Mouse (Mus musculus) gastrocnemius, postnatal 25 days (tissue): ENCODE data around the gene Angptl7. TPM values are rescaled to one million over a fixed set of nuclear protein-coding genes. Genes with fewer than 3 reads are reported as not detected.

Experiments used
- DNase-seq: peaks from one replicate; pipeline ENCODE4 v3.0.0; 2022
- long read RNA-seq, 2 experiments: library from polyadenylated mRNA; stranded (forward); transcript quantifications; one replicate each; pipeline ENCODE4 v2.0.0; 2021
- total RNA-seq, 2 experiments: library from RNA; stranded (reverse); gene quantifications; 1 replicate in 1 of 2; 2 replicates in 1 of 2; pipeline ENCODE4 v1.2.3; 2021

Angptl7 gene
- 10 to 100 TPM in 1 of 2 experiments, 1 to 10 TPM in 1; 9.4 to 22.7 TPM for total RNA-seq
- long read RNA-seq, experiment 1, transcript Angptl7-201 (5 exons, 2,157 nt), result major isoform, 33 of 168 reads
- long read RNA-seq, experiment 1, partial matches to known transcripts, result 0 of 168 reads
- long read RNA-seq, experiment 1, other reads (novel, unspliced or antisense), result 135 of 168 reads
- long read RNA-seq, experiment 2, transcript Angptl7-201 (5 exons, 2,157 nt), result major isoform, 217 of 641 reads
- long read RNA-seq, experiment 2, partial matches to known transcripts, result 2 of 641 reads
- long read RNA-seq, experiment 2, other reads (novel, unspliced or antisense), result 422 of 641 reads

DNA sequence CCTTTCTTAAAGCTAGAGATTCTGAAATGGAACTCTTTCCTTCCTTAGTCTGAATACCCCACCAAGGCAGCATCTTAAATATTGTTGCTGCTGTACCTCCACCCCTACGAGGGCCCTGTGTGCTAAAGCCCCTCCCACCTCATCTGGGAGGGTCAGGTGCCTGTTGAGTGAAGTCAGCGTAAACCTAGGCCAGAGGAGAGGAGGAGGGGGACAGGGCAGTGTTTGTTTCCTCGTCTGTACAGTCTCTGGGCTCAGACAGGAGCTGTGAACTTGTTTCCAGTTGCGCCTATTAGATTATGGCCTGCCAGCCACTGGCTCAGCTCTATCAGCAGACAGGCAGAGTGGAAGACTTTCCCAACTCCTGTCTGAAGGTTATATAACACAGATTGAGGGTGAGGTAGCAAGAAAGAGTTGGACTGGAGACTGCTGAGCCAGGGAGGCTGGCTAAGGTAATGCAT is at the start of gene Angptl7:
Angptl7 (minus strand) TSS at position 51 of the 458 bp plus-strand sequence.
- peak; percentile 67 for DNase-seq

DNA sequence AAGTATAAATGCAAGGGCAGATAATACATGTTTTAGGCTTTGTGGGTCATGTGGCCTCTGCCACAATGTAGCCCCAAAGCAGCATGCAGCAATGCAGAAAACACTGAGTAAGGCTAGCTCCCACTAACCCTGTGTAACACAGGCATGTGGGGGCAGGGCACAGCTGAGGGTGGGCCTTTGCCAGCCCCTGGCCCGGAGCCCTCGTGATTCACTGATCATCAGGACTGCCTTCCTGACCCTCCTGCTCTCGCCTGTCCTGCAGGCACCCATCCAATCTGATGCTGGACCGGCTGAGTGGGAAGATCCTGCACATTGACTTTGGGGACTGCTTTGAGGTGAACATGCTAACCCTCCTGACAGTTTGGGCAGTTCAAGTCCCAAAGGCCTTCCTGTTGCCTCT is 48.8 kb upstream of the Angptl7 start:
- no peak for DNase-seq

DNA sequence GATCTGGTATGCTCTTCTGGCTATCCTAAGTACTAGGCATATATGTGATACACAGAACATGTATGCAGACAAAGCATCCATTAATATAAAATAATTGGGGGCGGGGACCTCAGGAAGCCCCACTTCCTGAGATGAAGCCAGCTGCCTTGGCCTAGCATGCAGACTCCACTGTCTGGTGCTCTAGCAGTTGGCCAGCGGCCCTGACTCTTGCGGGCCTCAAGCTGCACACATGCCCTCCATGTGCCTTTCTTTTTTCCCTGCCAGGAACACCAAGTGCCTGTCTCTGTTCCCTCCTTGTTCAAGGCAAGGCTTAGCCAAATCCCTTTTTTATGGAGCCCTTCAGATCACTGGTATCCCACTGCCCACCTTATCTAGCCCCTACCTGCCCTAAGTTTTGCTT is 35.6 kb upstream of the Angptl7 start:
- no peak for DNase-seq

DNA sequence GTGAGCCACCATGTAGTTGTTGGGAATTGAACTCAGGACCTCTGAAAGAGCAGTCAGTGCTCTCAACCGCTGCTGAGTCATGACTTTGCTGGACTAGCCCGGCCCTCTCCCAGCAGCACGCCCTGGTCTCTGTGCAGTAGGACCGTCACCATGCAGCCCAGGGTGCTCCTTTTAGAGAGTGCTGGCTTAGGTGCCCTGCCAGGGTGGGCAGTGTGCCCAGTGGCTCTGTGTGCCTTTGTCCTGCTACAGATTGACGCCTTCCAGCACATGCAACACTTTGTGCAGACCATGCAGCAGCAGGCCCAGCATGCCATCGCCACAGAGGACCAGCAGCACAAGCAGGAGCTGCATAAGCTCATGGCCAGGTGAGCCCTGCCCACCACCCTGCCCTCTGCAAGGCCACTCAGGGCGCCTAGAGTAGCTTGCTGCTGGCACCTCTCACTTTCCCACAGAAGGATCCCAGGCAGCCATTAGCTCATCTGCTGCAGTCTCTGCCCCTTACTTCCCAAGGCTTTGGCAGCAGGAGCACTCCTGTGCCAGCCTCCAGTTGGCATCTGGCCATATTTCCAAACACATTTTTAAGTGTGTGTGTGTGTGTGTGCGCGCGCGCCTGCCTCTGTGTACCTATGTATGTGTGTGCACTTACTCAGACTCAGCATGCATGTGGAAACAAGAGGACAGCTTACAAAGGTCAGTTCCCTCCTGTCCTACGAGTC is 33.5 kb upstream of the Angptl7 start:
- no peak for DNase-seq

DNA sequence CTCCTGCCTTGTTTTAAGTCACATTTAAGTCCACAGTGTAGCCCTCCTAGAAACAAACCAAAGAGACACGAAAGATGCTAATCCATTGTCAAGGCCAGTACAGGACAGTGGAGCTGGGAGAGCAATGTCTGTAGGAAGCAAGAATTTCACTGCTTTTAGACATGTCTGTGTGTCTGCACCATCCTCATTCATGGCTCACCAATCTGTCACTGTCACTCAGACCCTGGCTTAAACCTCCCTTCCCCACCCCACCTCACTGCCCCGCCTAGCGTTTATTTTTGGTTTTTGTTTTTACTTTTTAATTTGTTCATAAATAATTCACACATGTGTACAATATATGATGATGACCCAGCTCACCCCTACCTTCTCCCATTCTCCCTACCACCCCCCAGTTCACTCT is 32.3 kb upstream of the Angptl7 start:
- no peak for DNase-seq

DNA sequence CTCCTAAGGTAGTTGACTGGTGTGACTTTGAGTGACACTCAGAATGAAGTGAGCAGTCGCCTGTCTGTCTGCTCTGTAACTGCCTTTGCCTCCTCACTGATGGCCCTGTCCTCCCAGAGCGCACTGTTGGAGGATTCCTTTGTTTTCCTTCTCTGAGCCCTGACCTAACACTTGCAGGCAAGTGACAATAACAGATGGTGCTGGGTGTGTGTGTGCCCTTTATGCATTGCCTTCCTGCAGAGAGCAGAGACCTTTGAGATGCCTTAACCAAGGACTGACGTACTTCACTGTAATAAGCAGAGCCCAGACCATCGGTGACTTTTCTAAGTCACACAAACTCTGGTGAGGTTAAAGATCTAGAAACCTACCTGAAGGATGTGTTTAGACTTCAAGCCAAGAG is 31.1 kb upstream of the Angptl7 start:
- no peak for DNase-seq

DNA sequence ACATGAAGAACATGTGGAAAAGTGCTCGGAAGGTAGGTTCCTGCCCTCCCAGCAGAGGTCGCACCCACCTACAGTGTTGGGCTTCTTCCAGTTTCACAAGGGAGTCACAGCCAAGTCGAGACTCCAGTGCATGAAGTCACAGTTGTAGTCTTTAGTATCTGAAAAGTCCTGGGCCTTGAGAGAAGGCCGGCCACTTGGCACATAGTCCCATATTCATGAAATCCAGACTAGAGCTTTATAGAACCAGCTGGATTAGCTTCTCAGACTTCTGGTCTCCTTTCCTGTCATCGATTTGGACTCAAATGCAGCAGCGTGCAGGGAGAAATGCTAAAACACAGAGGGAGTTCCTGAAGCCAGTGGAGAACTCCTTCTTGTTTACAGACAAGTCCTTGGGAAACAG is 30.5 kb upstream of the Angptl7 start:
- DNase-seq, result no peak

DNA sequence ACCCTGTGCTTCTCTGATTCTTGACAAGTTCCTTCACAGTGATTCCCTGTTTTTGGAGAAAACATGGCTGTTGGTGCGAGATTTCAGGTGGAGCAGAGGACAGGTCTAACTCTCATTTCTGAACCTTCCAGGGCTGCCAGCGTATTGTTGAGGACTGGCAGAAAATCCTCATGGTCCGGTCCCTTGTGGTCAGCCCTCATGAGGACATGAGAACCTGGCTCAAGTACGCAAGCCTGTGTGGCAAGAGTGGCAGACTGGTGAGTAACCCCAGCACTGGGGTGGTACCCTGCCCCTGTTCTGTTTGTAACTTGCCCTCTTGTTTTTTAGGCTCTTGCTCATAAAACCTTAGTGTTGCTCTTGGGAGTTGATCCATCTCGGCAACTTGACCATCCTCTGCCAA is 30.1 kb upstream of the Angptl7 start:
- DNase-seq, result no peak

DNA sequence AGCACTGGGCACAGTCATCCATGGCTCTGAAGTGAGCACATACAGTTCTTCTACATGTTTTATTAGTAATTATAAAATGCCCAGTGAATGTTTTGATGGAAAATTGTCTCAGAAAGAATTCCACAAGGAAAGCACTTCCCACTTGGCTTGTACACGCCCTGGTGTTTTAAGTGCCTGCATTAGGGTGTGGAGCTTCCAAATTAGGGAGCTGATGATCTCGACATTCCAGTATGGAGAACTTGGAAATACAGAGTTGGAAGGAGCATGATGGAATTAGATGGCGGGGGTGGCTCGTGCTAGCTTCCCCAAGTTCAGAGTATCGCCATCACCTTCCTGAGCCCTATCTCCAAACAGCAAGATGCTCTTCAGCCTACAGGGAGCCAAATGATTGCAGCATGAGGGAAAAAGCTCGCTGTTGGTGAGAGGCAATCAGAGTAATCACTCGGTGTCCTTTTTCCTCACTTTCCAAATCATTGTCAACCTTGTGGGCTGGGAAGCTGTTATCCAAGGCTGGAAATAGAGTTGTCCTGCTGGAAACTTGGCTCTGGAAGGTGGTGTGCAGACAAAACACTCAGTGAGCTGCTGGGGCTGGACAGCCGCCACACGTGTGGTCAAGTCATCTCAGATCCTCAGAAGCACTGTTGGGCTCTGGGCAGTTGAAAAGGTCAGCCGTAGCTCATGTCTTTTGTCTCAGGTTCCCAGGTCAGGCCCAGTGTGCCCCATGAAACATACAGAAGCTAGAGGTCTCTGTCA is 27.1 kb upstream of the Angptl7 start:
- DNase-seq, result peak; percentile 71

DNA sequence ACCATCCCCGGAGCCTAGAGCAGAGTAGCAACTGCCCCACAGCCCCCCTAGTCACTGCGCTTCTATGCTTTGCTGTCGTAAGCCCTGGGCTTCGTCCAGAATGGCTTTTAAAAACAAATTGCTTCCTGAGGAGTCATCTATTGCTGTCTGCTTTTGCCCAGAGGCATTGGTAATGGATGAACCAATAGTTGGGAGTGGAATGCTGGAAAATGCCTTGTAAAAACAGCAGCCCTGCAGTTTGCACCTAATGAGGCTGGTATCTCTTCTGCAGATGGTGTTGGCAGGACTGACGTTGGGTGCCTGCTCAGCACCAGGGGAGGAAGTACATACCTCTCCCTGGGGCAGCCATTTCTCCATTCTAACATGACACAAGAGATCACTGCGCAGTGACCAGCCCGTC is 23.3 kb upstream of the Angptl7 start:
- peak; percentile 41 for DNase-seq

DNA sequence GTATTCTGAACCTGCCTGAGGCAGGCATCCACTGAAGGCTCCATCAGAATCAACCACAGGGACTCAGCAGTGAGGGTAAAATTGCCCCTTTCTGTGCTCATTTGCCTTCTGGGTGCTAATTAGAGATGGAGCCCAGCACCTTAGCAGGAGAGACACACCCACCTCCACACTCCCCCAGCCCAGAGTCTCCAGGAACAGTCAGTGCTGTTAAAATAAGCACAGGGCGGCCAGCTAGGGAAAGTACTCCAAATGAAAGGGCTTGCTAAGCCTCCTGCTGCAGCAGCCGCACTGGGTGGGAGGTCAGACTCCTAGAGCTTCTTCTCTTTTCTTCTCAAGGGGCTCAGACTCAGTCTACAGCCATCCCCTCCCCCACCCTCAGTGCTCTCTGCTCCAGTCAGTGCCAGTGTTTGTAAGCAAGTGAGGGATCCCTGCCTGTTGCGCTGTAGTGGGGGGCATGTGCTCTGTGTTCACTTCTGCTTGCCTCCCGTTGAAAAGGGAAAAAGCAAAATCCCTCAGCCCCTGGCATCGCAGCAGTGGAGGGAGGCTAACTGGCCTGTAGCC is 18.1 kb upstream of the Angptl7 start:
- no peak for DNase-seq

DNA sequence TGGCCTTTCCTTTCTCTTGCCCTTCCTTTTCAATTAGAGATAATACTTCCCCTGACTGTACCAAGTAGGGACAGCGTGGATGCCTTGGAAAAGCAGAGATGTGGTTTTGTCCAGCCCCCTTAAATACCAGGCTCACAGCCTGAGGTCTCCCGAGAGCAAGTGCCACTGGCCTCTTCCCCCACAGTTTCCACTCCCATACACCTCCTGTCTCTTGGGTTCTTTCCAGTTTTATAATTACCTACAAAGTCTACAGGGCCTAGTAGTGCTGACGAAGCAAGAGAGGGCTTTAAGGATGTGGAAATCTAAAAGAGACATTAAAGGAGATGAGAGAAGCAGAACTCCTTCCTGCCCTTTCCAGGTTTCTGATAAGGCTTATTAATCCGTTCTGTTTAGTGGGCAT is 17.5 kb upstream of the Angptl7 start:
- no peak for DNase-seq

DNA sequence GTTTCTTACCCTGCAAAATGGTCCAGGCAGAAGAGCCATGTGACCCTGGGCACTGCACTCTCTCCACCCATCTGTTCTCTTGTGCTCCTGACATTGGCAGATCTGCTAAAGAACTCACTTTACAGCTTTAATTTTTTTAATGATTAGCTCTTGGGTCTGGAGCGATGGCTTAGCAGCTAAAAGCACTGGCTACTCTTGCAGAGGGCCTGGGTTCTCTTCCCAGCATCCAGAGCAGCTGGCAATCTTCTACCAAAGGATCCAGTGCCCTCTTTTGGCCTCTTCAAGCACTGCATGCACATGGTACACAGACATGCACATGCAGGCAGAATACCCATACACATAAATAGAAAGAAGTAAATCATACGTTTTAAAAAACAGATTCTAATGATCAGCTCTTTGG is 15.1 kb upstream of the Angptl7 start:
- DNase-seq, result no peak

DNA sequence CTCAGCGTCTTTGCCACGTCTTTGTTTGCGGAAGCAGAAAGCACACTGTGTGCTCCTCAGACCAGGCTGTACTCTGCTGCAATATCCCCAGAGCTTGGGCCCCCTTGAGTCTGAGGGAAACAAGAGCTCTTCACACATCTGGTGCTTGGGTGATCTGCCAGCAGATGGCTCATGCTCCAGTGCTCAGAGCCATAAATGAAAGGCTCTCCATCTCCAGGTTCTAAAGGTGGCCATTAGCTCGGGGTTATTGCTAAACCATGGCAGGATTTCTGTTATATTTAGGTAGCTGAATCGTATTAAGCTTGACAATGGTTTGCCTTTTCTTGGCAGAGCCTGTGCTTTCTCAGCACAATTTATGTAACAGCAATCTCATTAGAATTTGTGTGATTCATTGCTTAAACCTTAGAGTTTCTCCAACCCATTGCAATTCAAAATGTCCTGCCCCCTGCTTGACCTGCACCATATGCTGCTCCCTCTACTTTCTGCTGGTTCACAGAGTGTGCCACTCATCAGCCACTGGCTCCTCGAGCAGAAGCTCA is 12.8 kb upstream of the Angptl7 start:
- DNase-seq, result peak; percentile 70

DNA sequence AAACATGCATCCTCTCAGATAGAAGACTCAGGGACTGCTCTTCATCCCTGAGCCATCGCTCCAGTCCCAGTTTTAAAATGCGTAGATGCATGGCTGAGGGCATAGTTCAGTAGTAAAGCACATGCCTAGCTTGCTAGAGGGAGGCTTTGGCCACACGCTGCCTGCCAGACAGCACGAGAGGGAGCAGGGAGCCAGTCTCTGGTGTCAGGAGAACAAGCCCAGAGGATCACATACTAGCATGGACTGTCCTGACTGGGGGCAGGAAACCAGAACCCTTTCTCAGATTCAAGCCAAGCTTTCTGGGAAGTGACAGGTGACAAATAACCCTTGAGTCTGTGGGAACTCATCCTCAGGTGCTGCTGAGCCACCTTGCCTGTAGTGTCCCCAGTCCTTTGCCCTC is 11.1 kb upstream of the Angptl7 start:
- peak; percentile 58 for DNase-seq

DNA sequence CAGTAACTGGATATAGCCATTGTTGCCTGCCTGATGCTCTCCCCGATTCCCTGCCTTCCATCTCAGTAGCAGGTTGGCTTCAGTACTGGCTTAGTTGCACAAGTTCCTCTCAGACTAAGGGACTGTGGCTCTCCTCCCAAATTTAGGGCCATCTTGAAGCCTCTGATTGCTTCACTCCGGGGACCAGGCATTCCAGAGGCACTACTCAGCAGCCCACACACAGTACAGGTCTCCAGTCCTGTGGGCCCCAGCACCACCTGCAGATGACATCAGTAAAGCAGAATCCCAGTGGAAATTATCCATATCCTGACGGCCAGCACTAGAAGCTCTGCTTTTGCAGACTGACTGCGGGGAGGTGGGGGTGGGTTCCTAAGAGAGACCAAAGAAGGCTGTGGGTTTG is 10.4 kb upstream of the Angptl7 start:
- DNase-seq, result peak; percentile 79

DNA sequence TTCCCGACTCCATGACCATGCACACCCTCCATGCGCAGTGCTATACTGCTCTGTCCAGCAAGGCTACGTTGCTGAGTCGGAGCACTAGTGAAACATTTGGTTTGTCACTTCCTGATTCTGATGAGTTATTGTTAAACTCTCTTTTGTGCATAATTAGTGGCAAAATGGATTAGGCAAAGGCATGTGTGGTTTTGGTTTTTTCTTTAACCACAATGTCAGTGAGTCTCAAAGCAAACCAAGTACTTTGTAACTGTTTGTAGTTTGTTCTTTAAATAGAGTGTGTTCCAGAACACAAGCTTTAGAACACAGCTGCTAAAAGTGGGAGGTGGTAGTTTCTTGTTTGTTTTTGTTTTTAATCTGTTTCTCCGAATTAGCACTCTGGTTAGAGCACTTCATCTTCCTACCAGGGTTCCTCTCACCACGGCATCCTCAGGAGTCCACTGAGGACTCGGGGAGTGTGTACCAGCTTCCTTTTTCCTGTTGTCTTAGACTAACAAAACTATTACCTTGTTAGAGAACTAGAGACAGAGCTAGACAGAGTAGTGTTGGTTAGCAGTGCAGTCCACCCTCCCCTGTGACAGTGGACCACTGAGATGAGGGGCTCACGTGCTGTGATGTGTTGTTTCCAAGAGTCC is 9.3 kb upstream of the Angptl7 start:
- no peak for DNase-seq

DNA sequence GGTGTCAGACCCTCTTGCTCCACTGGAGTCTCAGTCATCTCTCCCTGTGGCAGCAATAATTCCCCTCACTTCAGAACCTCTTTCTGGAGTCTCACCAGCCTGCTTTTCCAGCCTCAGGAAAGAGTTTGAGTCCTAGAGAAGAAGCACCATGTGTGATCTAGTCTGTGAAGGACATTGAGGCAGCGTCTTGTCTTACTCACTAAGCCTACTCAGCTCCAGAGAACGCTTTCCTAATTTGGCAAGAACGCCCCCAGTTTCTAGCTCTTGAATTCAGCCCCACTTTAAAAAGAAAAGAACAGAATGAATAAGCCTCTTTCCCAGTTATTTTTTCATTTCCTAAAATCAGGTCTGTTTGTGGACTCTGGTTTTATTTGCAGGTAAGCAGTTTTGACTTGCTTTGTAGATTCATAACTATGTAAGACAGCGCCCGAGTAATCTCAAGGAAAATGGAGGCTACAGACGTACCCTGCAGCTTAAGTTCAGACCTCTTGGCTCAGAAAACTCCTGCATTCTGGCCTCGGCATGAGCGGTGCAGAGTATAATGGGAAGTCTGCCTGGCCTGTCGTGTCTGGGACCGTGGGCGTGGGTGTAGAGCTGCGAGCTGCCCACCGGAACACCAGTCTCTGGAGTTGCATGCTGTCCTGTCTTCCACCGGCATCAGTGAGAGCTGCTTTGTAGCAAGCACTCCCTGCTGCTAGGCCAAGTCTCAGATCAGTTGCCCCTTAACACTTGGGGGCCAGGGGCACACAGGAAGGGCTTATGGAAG is 8.0 kb upstream of the Angptl7 start:
- DNase-seq, result no peak

DNA sequence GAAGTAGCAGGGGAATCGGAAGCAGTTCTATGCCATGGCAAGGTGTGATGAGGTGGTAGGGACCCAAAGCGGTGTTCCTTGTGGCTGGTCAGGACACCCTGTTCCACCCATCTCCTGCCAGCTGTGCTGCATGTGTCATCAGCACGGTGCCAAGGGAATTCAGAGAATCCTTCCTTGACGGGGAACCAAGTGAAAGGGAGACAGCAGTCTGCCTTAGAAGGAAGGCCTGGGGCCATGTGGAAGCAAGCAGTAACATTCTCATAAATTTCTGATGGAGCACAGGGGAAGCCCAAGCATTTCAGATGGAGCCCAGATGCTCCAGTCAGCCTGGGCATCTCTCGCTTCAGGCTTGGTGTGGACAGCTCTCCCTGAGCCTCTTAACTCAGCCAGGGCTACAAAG is 7.3 kb upstream of the Angptl7 start:
- peak; percentile 80 for DNase-seq

DNA sequence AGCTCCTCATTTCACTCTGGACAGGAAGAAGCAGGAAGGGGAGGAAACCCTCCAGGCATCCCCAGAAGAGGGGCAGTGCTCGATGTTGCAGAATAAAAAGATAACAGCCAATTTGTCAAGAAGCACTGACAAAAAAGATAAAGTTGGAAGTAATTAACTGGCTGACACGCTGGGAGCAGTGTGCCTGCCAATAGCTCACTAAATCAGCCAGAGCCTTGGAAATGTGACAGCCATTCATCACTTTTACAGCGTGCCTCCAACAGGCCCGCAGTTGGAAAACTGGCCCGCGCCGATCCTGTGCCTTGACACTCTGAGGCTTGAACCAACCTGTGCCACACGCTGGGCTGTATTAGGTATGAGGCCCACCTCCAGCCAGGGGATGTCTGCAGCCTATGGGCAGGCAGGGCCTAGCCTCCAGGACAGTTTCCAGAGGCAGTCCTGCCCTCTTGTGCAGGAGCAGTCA is 4.3 kb upstream of the Angptl7 start:
- DNase-seq, result peak; percentile 79
